Mouse (Mus musculus) liver, embryonic 14.5 days (tissue): Measurements from ENCODE around the gene Mynn.

Experiments
- CTCF ChIP-seq: IDR thresholded peaks from 2 replicates; pipeline ENCODE4 v1.5.1; 2016; ENCODE audit warnings: antibody characterized with exemption, low read depth, control low read depth
- EP300 ChIP-seq: IDR thresholded peaks from 2 replicates; pipeline ENCODE4 v1.6.1; 2016; ENCODE audit warnings: antibody characterized with exemption, low read depth

DNA sequence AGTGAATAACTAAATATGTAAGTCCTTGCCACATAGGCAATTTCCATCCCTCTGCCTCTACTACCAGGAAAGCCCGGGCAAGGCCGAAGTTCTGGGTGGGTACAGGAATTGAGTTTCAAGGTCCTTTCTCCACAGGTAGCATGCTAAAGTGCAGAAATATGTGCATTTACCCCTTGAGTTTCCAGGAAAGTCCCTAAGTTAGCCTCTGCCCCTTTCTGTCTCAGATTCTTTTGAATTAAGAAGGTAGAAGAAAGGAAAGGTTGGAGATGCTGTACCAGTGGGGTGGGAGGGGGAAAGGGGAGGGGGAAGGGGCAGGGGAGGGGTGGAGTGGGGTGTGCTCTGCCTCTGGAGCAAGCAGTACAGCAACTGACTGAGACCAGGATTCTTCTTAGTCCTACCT is 46.6 kb downstream of the Mynn start:
- TF ChIP-seq CTCF: no peak
- TF ChIP-seq EP300: no peak
